Mouse (Mus musculus) forebrain, embryonic 15.5 days (tissue): ENCODE data around the gene Kcnk18. TPM values are rescaled to one million over a fixed set of nuclear protein-coding genes. Genes with fewer than 3 reads are reported as not detected.

Experiments used
- ATAC-seq: fragments of 200-750 bp; cut with Nextera tagmentation; replicated peaks from 2 replicates; pipeline ENCODE4 v1.8.0; 2017; ENCODE audit warnings: mild to moderate bottlenecking, moderate TSS enrichment, moderate library complexity
- H3K27ac ChIP-seq: fragments of 300-500 bp; sonication (generic); replicated peaks from 2 replicates; pipeline ENCODE4 v1.5.1; 2015; ENCODE audit warnings: mild to moderate bottlenecking, inconsistent platforms
- H3K27me3 ChIP-seq: fragments of 300-500 bp; sonication (generic); 2 replicates; pipeline ENCODE4 v1.6.1; 2015; ENCODE audit warnings: inconsistent platforms
- H3K36me3 ChIP-seq: fragments of 300-500 bp; sonication (generic); 2 replicates; pipeline ENCODE4 v1.6.1; 2015; ENCODE audit warnings: mild to moderate bottlenecking, inconsistent platforms
- H3K4me1 ChIP-seq: fragments of 300-500 bp; sonication (generic); 2 replicates; pipeline ENCODE4 v1.6.1; 2015; ENCODE audit warnings: inconsistent platforms
- H3K4me2 ChIP-seq: fragments of 300-500 bp; sonication (generic); replicated peaks from 2 replicates; pipeline ENCODE4 v1.6.1; 2015; ENCODE audit warnings: mild to moderate bottlenecking, inconsistent platforms
- H3K4me3 ChIP-seq: fragments of 300-500 bp; sonication (generic); 2 replicates; pipeline ENCODE4 v1.5.1; 2015; ENCODE audit warnings: mild to moderate bottlenecking, inconsistent platforms
- H3K9ac ChIP-seq: fragments of 300-500 bp; sonication (generic); replicated peaks from 2 replicates; pipeline ENCODE4 v1.6.1; 2015; ENCODE audit warnings: mild to moderate bottlenecking, inconsistent platforms
- H3K9me3 ChIP-seq: fragments of 300-500 bp; sonication (generic); 2 replicates; pipeline ENCODE4 v1.6.1; 2016; ENCODE audit warnings: inconsistent platforms
- WGBS: fragments of 180-500 bp; shearing (Covaris S2); methylation state at CpG from one replicate; pipeline ENCODE4 v1.1.7; 2015; ENCODE audit warnings: mixed read lengths; 5-methylcytosine and 5-hydroxymethylcytosine counted together
- polyA plus RNA-seq: library from polyadenylated mRNA; unstranded; fragments of >200 nt; fragmentation: Nextera tagmentation; extraction: Ambion mirVana; gene quantifications from 2 replicates; pipeline ENCODE4 v1.2.1, GENCODE M21; 2015

The Kcnk18 gene
- polyA plus RNA-seq, 1 experiment from 2014 or later, result not detected

DNA sequence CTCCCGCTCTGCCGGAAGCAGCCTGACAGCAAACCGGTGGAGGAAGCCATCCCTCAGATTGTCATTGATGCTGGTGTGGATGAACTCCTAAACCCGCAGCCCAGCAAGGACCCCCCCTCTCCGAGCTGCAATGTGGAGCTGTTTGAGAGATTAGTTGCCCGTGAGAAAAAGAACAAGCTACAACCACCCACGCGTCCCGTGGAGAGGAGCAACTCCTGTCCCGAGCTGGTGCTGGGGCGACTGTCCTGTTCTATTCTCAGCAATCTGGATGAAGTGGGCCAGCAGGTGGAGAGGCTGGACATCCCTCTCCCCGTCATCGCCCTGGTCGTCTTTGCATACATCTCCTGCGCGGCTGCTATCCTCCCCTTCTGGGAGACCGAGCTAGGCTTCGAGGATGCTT, 16.0 kb downstream of the Kcnk18 start:
- Histone ChIP-seq H3K4me3 (no peak overlapping the region), H3K9ac (no peak overlapping the region), H3K4me2 (no peak overlapping the region), H3K36me3 (no peaks in the 10 kb centered on the region), H3K4me1 (no peaks in the 10 kb centered on the region), H3K9me3 (no peaks in the 10 kb centered on the region), H3K27me3 (no peaks in the 10 kb centered on the region), H3K27ac (no peak overlapping the region)
- ATAC-seq, result no peak
- WGBS, result 92% methylated on average over 18 of the region's 18 CpGs

- Histone ChIP-seq H3K4me1 (no peaks in the 10 kb centered on the region), H3K36me3 (no peaks in the 10 kb centered on the region), H3K9me3 (no peaks in the 10 kb centered on the region), H3K4me3 (no peak overlapping the region), H3K9ac (no peak overlapping the region), H3K27ac (no peak overlapping the region), H3K4me2 (no peak overlapping the region), H3K27me3 (no peaks in the 10 kb centered on the region)
- ATAC-seq, result no peak
- 83% methylated on average over 6 of the region's 6 CpGs for WGBS
Measured at GRCm38 (mm10) chr19:59236046-59236445, 17.0 kb downstream of the Kcnk18 start.

DNA sequence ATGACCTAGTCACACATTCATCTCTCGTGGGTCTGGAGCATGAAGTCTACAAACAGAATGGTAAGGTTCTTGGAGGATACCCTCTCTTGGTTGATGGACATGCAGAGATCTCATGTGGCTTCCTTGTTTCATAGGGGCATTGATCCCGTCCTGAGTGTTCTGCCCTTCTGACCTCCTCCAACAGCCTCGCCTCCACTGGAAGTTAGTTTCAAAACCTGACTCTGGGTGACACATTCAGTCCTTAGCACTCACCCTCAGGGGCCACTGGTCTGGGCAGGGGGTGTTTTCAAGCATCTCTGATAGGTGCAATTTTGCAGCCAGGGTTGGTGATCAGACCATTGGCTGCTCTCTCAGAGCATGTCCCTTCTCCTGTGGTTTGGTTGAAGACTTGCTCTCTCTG, 19.6 kb downstream of the Kcnk18 start:
- ATAC-seq, result no peak
- no peak overlapping the region for H3K9ac ChIP-seq
- no peaks in the 10 kb centered on the region for H3K9me3 ChIP-seq
- H3K4me3 ChIP-seq, result no peak overlapping the region
- no peak overlapping the region for H3K27ac ChIP-seq
- no peaks in the 10 kb centered on the region for H3K27me3 ChIP-seq
- no peaks in the 10 kb centered on the region for H3K36me3 ChIP-seq
- no peaks in the 10 kb centered on the region for H3K4me1 ChIP-seq
- 80% methylated on average over 3 of the region's 3 CpGs for WGBS
- no peak overlapping the region for H3K4me2 ChIP-seq

GRCm38 (mm10) chr19:59239124-59239817, 20.3 kb downstream of the Kcnk18 start:
- peak; percentile 65 for ATAC-seq
- Histone ChIP-seq H3K36me3 (no peaks in the 10 kb centered on the region), H3K27ac (no peak overlapping the region), H3K4me1 (no peaks in the 10 kb centered on the region), H3K9me3 (no peaks in the 10 kb centered on the region), H3K4me3 (no peak overlapping the region), H3K9ac (no peak overlapping the region), H3K4me2 (no peak overlapping the region), H3K27me3 (no peaks in the 10 kb centered on the region)
- 24% methylated on average over 17 of the region's 17 CpGs for WGBS

- Histone ChIP-seq H3K9me3 (no peaks in the 10 kb centered on the region), H3K9ac (no peak overlapping the region), H3K36me3 (no peaks in the 10 kb centered on the region), H3K4me2 (no peak overlapping the region), H3K27me3 (no peaks in the 10 kb centered on the region), H3K4me1 (no peaks in the 10 kb centered on the region), H3K4me3 (no peak overlapping the region), H3K27ac (no peak overlapping the region)
- WGBS, result 95% methylated on average over 4 of the region's 4 CpGs
- ATAC-seq, result no peak
Measured at GRCm38 (mm10) chr19:59241987-59242386, 23.0 kb downstream of the Kcnk18 start.

- no peaks in the 10 kb centered on the region for H3K36me3 ChIP-seq
- no peak overlapping the region for H3K4me3 ChIP-seq
- no peaks in the 10 kb centered on the region for H3K27me3 ChIP-seq
- H3K27ac ChIP-seq, result no peak overlapping the region
- no peaks in the 10 kb centered on the region for H3K9me3 ChIP-seq
- no peaks in the 10 kb centered on the region for H3K4me1 ChIP-seq
- H3K4me2 ChIP-seq, result no peak overlapping the region
- no peak for ATAC-seq
- no peak overlapping the region for H3K9ac ChIP-seq
- WGBS, result 89% methylated on average over 2 of the region's 2 CpGs
Measured at GRCm38 (mm10) chr19:59243057-59243456, 24.0 kb downstream of the Kcnk18 start.

- H3K36me3 ChIP-seq, result no peaks in the 10 kb centered on the region
- no peaks in the 10 kb centered on the region for H3K9me3 ChIP-seq
- no peak overlapping the region for H3K4me2 ChIP-seq
- no peaks in the 10 kb centered on the region for H3K27me3 ChIP-seq
- H3K27ac ChIP-seq, result no peak overlapping the region
- H3K4me3 ChIP-seq, result no peak overlapping the region
- 86% methylated on average over 4 of the region's 4 CpGs for WGBS
- ATAC-seq, result no peak
- no peak overlapping the region for H3K9ac ChIP-seq
- H3K4me1 ChIP-seq, result no peaks in the 10 kb centered on the region
Measured at GRCm38 (mm10) chr19:59248144-59248543, 29.1 kb downstream of the Kcnk18 start.

DNA sequence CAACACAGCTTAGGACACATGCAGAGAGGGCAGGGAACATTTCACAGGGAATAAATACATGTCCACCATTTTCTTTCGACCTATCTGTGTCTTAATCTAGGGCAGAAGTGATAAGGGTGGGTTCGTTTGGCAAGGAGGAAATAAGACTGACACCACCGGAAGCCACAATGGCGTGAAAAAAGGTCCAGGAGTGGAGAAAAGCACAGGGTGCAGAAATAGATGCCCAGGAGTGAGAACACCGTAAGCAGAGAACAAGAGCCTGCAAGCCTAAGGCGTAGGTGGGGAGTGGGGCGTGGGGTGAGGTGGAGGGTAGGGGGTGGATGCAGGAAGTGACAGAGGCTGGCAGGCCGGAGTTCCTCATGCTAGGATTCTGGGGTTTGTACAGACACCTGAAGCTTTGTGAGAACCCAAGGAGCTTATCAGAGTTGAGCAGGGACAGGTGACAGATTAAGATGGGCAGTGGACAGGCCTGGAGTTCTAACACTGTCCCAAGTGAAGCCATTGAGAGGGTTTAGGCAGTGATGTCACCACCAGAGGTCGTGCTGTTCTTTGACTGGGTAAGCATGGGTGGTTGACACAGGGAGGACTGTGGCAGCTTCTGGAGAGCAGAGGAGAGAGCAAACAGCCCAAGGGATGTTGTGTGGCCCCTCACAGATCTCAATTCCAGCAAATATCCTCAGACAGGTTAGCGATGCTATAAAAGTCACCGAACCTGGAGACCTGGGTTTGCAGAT, 29.7 kb downstream of the Kcnk18 start:
- no peak overlapping the region for H3K9ac ChIP-seq
- WGBS, result 80% methylated on average over 11 of the region's 11 CpGs
- no peaks in the 10 kb centered on the region for H3K36me3 ChIP-seq
- no peak for ATAC-seq
- H3K9me3 ChIP-seq, result no peaks in the 10 kb centered on the region
- no peak overlapping the region for H3K27ac ChIP-seq
- H3K4me3 ChIP-seq, result no peak overlapping the region
- no peaks in the 10 kb centered on the region for H3K27me3 ChIP-seq
- H3K4me1 ChIP-seq, result no peaks in the 10 kb centered on the region
- no peak overlapping the region for H3K4me2 ChIP-seq

GRCm38 (mm10) chr19:59252651-59253050, 33.6 kb downstream of the Kcnk18 start:
- Histone ChIP-seq H3K36me3 (no peaks in the 10 kb centered on the region), H3K9ac (no peak overlapping the region), H3K9me3 (no peaks in the 10 kb centered on the region), H3K4me1 (no peaks in the 10 kb centered on the region), H3K4me3 (no peak overlapping the region), H3K27me3 (no peaks in the 10 kb centered on the region), H3K4me2 (no peak overlapping the region), H3K27ac (no peak overlapping the region)
- no peak for ATAC-seq
- 55% methylated on average over 2 of the region's 2 CpGs for WGBS

- 50% methylated on average over 5 of the region's 5 CpGs for WGBS
- no peaks in the 10 kb centered on the region for H3K9me3 ChIP-seq
- no peak for ATAC-seq
- H3K4me1 ChIP-seq, result peaks cover 19% of the 10 kb centered on the region
- no peaks in the 10 kb centered on the region for H3K36me3 ChIP-seq
- H3K9ac ChIP-seq, result no peak overlapping the region
- H3K27me3 ChIP-seq, result no peaks in the 10 kb centered on the region
- no peak overlapping the region for H3K27ac ChIP-seq
- no peak overlapping the region for H3K4me2 ChIP-seq
- no peak overlapping the region for H3K4me3 ChIP-seq
Measured at GRCm38 (mm10) chr19:59259633-59260032, 40.6 kb downstream of the Kcnk18 start.

DNA sequence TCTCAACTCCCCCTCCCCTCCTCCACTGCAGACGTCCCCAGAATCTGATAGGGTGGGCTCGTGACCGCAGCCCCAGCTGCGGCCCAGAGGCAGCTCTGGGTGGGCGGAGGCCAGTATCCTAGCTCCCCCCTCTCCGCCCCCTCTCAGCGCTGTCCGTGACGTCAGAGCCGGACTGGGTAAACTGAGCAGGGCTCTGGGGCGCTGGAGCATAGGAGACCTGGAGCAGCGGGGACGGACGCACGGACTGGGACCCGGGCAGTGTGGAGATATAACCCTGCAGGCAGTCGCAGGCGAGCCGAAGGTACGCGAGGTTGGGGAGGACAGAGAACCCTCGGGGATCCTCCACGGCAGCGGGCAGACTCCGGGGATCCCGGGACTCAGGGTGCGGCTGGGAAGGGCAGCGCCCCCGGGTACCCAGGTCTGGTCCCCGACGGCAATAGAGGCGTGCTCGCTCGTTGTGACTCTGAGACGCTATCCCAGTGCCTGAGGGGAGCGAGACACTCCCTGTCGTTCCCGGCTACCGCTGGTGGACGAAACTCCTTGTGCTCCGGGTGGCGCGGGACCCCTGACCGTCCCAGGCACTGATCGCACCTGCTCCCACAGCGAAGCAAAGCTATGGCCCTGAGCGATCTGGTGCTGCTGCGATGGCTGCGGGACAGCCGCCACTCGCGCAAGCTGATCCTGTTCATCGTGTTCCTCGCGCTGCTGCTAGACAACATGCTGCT, 41.9 kb downstream of the Kcnk18 start, which contains the start of gene Slc18a2:
Slc18a2 (plus strand) TSS at position 179 of the 725 bp plus-strand sequence.
- peaks cover 31% of the 10 kb centered on the region for H3K4me1 ChIP-seq
- H3K36me3 ChIP-seq, result no peaks in the 10 kb centered on the region
- peak within 1 kb of the TSS; percentile 53 for H3K4me2 ChIP-seq
- no peak within 1 kb of the TSS for H3K27ac ChIP-seq
- WGBS, result under 1% methylated on average over 55 of the region's 55 CpGs
- peak within 1 kb of the TSS; percentile 46 for H3K4me3 ChIP-seq
- ATAC-seq, result peak; percentile 55
- peak within 1 kb of the TSS; percentile 52 for H3K9ac ChIP-seq
- no peaks in the 10 kb centered on the region for H3K9me3 ChIP-seq
- no peaks in the 10 kb centered on the region for H3K27me3 ChIP-seq

GRCm38 (mm10) chr19:59261604-59262003, 42.6 kb downstream of the Kcnk18 start:
- Histone ChIP-seq H3K9ac (no peak overlapping the region), H3K4me3 (peak overlapping the region; percentile 46), H3K36me3 (no peaks in the 10 kb centered on the region), H3K4me1 (peaks cover 38% of the 10 kb centered on the region), H3K9me3 (no peaks in the 10 kb centered on the region), H3K27ac (no peak overlapping the region), H3K27me3 (no peaks in the 10 kb centered on the region), H3K4me2 (peak overlapping the region; percentile 53)
- ATAC-seq, result no peak
- WGBS, result 58% methylated on average over 7 of the region's 7 CpGs
